Mouse (Mus musculus): ENCODE data around the gene Fam102a. TPM values are rescaled to one million over a fixed set of nuclear protein-coding genes. Genes with fewer than 3 reads are reported as not detected.
A peak's percentile ranks its signal among the peaks of the same experiment; 100 is the strongest.

Fam102a gene
- total and polyA plus RNA-seq, 2 experiments from 2014 or later = 8.2 to 25.4 TPM

- H3K9me3 ChIP-seq (ENCODE audit: low read length) = peaks cover 4% of the 10 kb centered on the region; the same call in 1 of the 2 replicates
- 92% methylated on average over 12 of the region's 12 CpGs for WGBS
- no peak overlapping the region for H3K4me3 ChIP-seq (ENCODE audit: low read length)
- no peak overlapping the region for H3K27ac ChIP-seq
- no peak overlapping the region for H3K4me2 ChIP-seq (ENCODE audit: low read depth, low read length)
- no peak for DNase-seq (ENCODE audit: low spot score)
- ATAC-seq = no peak
- no peaks in the 10 kb centered on the region for H3K36me3 ChIP-seq (ENCODE audit: insufficient read depth, low read length)
- no peaks in the 10 kb centered on the region for H3K27me3 ChIP-seq (ENCODE audit: insufficient read depth, low read length)
- H3K9ac ChIP-seq (replicated peaks; ENCODE audit: low read length) = no peak overlapping the region
- TF ChIP-seq CTCF (IDR thresholded peaks at IDR 0.05; ENCODE audit: low read depth) = no peak
- H3K4me1 ChIP-seq (ENCODE audit: insufficient read depth, low read length) = no peaks in the 10 kb centered on the region
These were observed 32.3 kb upstream of the Fam102a start for GRCm38 (mm10) chr2:32502843-32503242.

GRCm38 (mm10) chr2:32503588-32503987 is 31.5 kb upstream of the Fam102a start:
- ATAC-seq (no peak), DNase-seq (ENCODE audit: low spot score) (no peak)
- H3K27me3 ChIP-seq (ENCODE audit: insufficient read depth, low read length) = no peaks in the 10 kb centered on the region
- H3K9ac ChIP-seq (replicated peaks; ENCODE audit: low read length) = no peak overlapping the region
- 64% methylated on average over 3 of the region's 3 CpGs for WGBS
- no peak overlapping the region for H3K4me2 ChIP-seq (ENCODE audit: low read depth, low read length)
- H3K9me3 ChIP-seq (ENCODE audit: low read length) = peaks cover 2% of the 10 kb centered on the region; the same call in 1 of the 2 replicates
- no peaks in the 10 kb centered on the region for H3K36me3 ChIP-seq (ENCODE audit: insufficient read depth, low read length)
- H3K27ac ChIP-seq = no peak overlapping the region
- no peak overlapping the region for H3K4me3 ChIP-seq (ENCODE audit: low read length)
- no peaks in the 10 kb centered on the region for H3K4me1 ChIP-seq (ENCODE audit: insufficient read depth, low read length)
- TF ChIP-seq CTCF (IDR thresholded peaks at IDR 0.05; ENCODE audit: low read depth) = no peak

- DNase-seq (ENCODE audit: low spot score) (no peak), ATAC-seq (no peak)
- WGBS = 98% methylated on average over 2 of the region's 2 CpGs
- no peaks in the 10 kb centered on the region for H3K36me3 ChIP-seq (ENCODE audit: insufficient read depth, low read length)
- no peaks in the 10 kb centered on the region for H3K4me1 ChIP-seq (ENCODE audit: insufficient read depth, low read length)
- no peak overlapping the region for H3K9ac ChIP-seq (replicated peaks; ENCODE audit: low read length)
- TF ChIP-seq CTCF (IDR thresholded peaks at IDR 0.05; ENCODE audit: low read depth) = no peak
- no peaks in the 10 kb centered on the region for H3K9me3 ChIP-seq (ENCODE audit: low read length)
- H3K27ac ChIP-seq = no peak overlapping the region
- no peaks in the 10 kb centered on the region for H3K27me3 ChIP-seq (ENCODE audit: insufficient read depth, low read length)
- no peak overlapping the region for H3K4me3 ChIP-seq (ENCODE audit: low read length)
- H3K4me2 ChIP-seq (ENCODE audit: low read depth, low read length) = no peak overlapping the region
These were observed 29.6 kb upstream of the Fam102a start for GRCm38 (mm10) chr2:32505536-32505935.

GRCm38 (mm10) chr2:32506673-32507668 is 28.2 kb upstream of the Fam102a start:
- no peak overlapping the region for H3K4me3 ChIP-seq (ENCODE audit: low read length)
- ATAC-seq (no peak), DNase-seq (ENCODE audit: low spot score) (no peak)
- H3K9me3 ChIP-seq (ENCODE audit: low read length) = no peaks in the 10 kb centered on the region
- H3K27me3 ChIP-seq (ENCODE audit: insufficient read depth, low read length) = no peaks in the 10 kb centered on the region
- H3K36me3 ChIP-seq (ENCODE audit: insufficient read depth, low read length) = no peaks in the 10 kb centered on the region
- 70% methylated on average over 22 of the region's 22 CpGs for WGBS
- no peak for TF ChIP-seq CTCF (IDR thresholded peaks at IDR 0.05; ENCODE audit: low read depth)
- no peaks in the 10 kb centered on the region for H3K4me1 ChIP-seq (ENCODE audit: insufficient read depth, low read length)
- H3K27ac ChIP-seq = no peak overlapping the region
- H3K9ac ChIP-seq (replicated peaks; ENCODE audit: low read length) = no peak overlapping the region
- H3K4me2 ChIP-seq (ENCODE audit: low read depth, low read length) = no peak overlapping the region

- no peak overlapping the region for H3K4me2 ChIP-seq (ENCODE audit: low read depth, low read length)
- no peaks in the 10 kb centered on the region for H3K27me3 ChIP-seq (ENCODE audit: insufficient read depth, low read length)
- no peak overlapping the region for H3K4me3 ChIP-seq (ENCODE audit: low read length)
- H3K9me3 ChIP-seq (ENCODE audit: low read length) = no peaks in the 10 kb centered on the region
- no peaks in the 10 kb centered on the region for H3K36me3 ChIP-seq (ENCODE audit: insufficient read depth, low read length)
- 72% methylated on average over 9 of the region's 9 CpGs for WGBS
- H3K27ac ChIP-seq = no peak overlapping the region
- TF ChIP-seq CTCF (IDR thresholded peaks at IDR 0.05; ENCODE audit: low read depth) = no peak
- ATAC-seq (no peak), DNase-seq (ENCODE audit: low spot score) (no peak)
- no peaks in the 10 kb centered on the region for H3K4me1 ChIP-seq (ENCODE audit: insufficient read depth, low read length)
- H3K9ac ChIP-seq (replicated peaks; ENCODE audit: low read length) = no peak overlapping the region
These were observed 27.2 kb upstream of the Fam102a start for GRCm38 (mm10) chr2:32507906-32508305.

GRCm38 (mm10) chr2:32509287-32509686 is 25.8 kb upstream of the Fam102a start:
- Histone ChIP-seq H3K4me1 (ENCODE audit: insufficient read depth, low read length) (no peaks in the 10 kb centered on the region), H3K4me3 (ENCODE audit: low read length) (no peak overlapping the region), H3K4me2 (ENCODE audit: low read depth, low read length) (no peak overlapping the region), H3K9me3 (ENCODE audit: low read length) (no peaks in the 10 kb centered on the region), H3K27me3 (ENCODE audit: insufficient read depth, low read length) (no peaks in the 10 kb centered on the region), H3K27ac (no peak overlapping the region), H3K36me3 (ENCODE audit: insufficient read depth, low read length) (no peaks in the 10 kb centered on the region), H3K9ac (replicated peaks; ENCODE audit: low read length) (no peak overlapping the region)
- no peak for ATAC-seq
- 42% methylated on average over 4 of the region's 4 CpGs for WGBS
- no peak for DNase-seq (ENCODE audit: low spot score)
- no peak for TF ChIP-seq CTCF (IDR thresholded peaks at IDR 0.05; ENCODE audit: low read depth)

- no peak overlapping the region for H3K4me3 ChIP-seq (ENCODE audit: low read length)
- no peaks in the 10 kb centered on the region for H3K27me3 ChIP-seq (ENCODE audit: insufficient read depth, low read length)
- H3K36me3 ChIP-seq (ENCODE audit: insufficient read depth, low read length) = no peaks in the 10 kb centered on the region
- no peaks in the 10 kb centered on the region for H3K9me3 ChIP-seq (ENCODE audit: low read length)
- peak overlapping the region; percentile 66; the same call in 1 of the 2 replicates for H3K27ac ChIP-seq
- no peak for TF ChIP-seq CTCF (IDR thresholded peaks at IDR 0.05; ENCODE audit: low read depth)
- no peak overlapping the region for H3K4me2 ChIP-seq (ENCODE audit: low read depth, low read length)
- H3K4me1 ChIP-seq (ENCODE audit: insufficient read depth, low read length) = no peaks in the 10 kb centered on the region
- WGBS = 52% methylated on average over 8 of the region's 8 CpGs
- no peak for ATAC-seq
- DNase-seq (ENCODE audit: low spot score) = no peak
- H3K9ac ChIP-seq (replicated peaks; ENCODE audit: low read length) = no peak overlapping the region
These were observed 25.2 kb upstream of the Fam102a start for GRCm38 (mm10) chr2:32509896-32510295.
